Mouse (Mus musculus) midbrain, embryonic 14.5 days (tissue): ENCODE results near the gene Polr3g. TPM values are rescaled to one million over a fixed set of nuclear protein-coding genes. Genes with fewer than 3 reads are reported as not detected.

Experiments
- ATAC-seq: fragments of 200-750 bp; cut with Nextera tagmentation; 2 replicates; pipeline ENCODE4 v1.8.0; 2017; ENCODE audit warnings: moderate number of reproducible peaks, moderate library complexity; ENCODE audit not compliant: low FRiP score, low TSS enrichment
- DNase-seq: peaks from one replicate; pipeline ENCODE4 v3.0.0-alpha.2; 2015
- H3K27ac ChIP-seq: fragments of 300-500 bp; sonication (generic); replicated peaks from 2 replicates; pipeline ENCODE4 v1.5.1; 2014; ENCODE audit warnings: mild to moderate bottlenecking, low read depth, low read length, moderate library complexity
- H3K27me3 ChIP-seq: fragments of 300-500 bp; sonication (generic); 2 replicates; pipeline ENCODE4 v1.6.1; 2014; ENCODE audit warnings: low read length, control low read depth, mixed read lengths; ENCODE audit not compliant: control insufficient read depth, insufficient read depth
- H3K36me3 ChIP-seq: fragments of 300-500 bp; sonication (generic); 2 replicates; pipeline ENCODE4 v1.6.1; 2014; ENCODE audit warnings: low read length, control low read depth; ENCODE audit not compliant: control insufficient read depth, insufficient read depth
- H3K4me1 ChIP-seq: fragments of 300-500 bp; sonication (generic); 2 replicates; pipeline ENCODE4 v1.6.1; 2014; ENCODE audit warnings: mild to moderate bottlenecking, antibody characterized with exemption, low read length, control low read depth; ENCODE audit not compliant: control insufficient read depth, insufficient read depth
- H3K4me2 ChIP-seq: fragments of 300-500 bp; sonication (generic); 2 replicates; pipeline ENCODE4 v1.6.1; 2014; ENCODE audit warnings: mild to moderate bottlenecking, low read length, moderate library complexity
- H3K4me3 ChIP-seq: fragments of 300-500 bp; sonication (generic); replicated peaks from 2 replicates; pipeline ENCODE4 v1.5.1; 2014; ENCODE audit warnings: low read depth, low read length
- H3K9ac ChIP-seq: fragments of 300-500 bp; sonication (generic); replicated peaks from 2 replicates; pipeline ENCODE4 v1.6.1; 2014; ENCODE audit warnings: mild to moderate bottlenecking, low read length, moderate library complexity
- H3K9me3 ChIP-seq: fragments of 300-500 bp; sonication (generic); 2 replicates; pipeline ENCODE4 v1.6.1; 2016; ENCODE audit warnings: low read length, control low read depth, mixed read lengths; ENCODE audit not compliant: control insufficient read depth
- WGBS: fragments of 180-500 bp; shearing (Covaris S2); extraction: QIAGEN DNeasy Blood & Tissue Kit; methylation state at CpG from one replicate; pipeline ENCODE4 v1.1.7; 2014; 5-methylcytosine and 5-hydroxymethylcytosine counted together
- polyA plus RNA-seq: library from polyadenylated mRNA; unstranded; fragments of >200 nt; fragmentation: Nextera tagmentation; extraction: Ambion mirVana; gene quantifications from 2 replicates; pipeline ENCODE4 v1.2.1, GENCODE M21; 2014

Gene Polr3g
- 1.9 and 3.3 TPM in 2 replicates for polyA plus RNA-seq

GRCm38 (mm10) chr13:81710775-81711545 is at the start of gene Polr3g, which contains the start of gene Mblac2:
Gene Polr3g (minus strand): TSS chr13:81711013.
Gene Mblac2 (plus strand): TSS chr13:81711341.
- Histone ChIP-seq H3K27ac (peak within 1 kb of the TSS; percentile 88), H3K4me1 (peaks cover 7% of the 10 kb centered on the region; the same call in 1 of the 2 replicates), H3K9ac (peak within 1 kb of the TSS; percentile 74), H3K36me3 (no peaks in the 10 kb centered on the region), H3K4me3 (peak within 1 kb of the TSS; percentile 86), H3K9me3 (no peaks in the 10 kb centered on the region), H3K27me3 (no peaks in the 10 kb centered on the region), H3K4me2 (peak within 1 kb of the TSS; percentile 92)
- DNase-seq: peak; percentile 98
- peak; percentile 97 for ATAC-seq
- WGBS: under 1% methylated on average over 61 of the region's 61 CpGs

GRCm38 (mm10) chr13:81760379-81760778 is 49.6 kb upstream of the Polr3g start:
- Histone ChIP-seq H3K36me3 (no peaks in the 10 kb centered on the region), H3K9ac (no peak overlapping the region)

GRCm38 (mm10) chr13:81757058-81757660 is 46.3 kb upstream of the Polr3g start:
- WGBS: 91% methylated on average over 5 of the region's 5 CpGs
- Histone ChIP-seq H3K4me3 (no peak overlapping the region), H3K4me2 (no peak overlapping the region), H3K27me3 (no peaks in the 10 kb centered on the region), H3K27ac (no peak overlapping the region), H3K36me3 (no peaks in the 10 kb centered on the region), H3K9me3 (no peaks in the 10 kb centered on the region), H3K9ac (no peak overlapping the region), H3K4me1 (no peaks in the 10 kb centered on the region)
- no peak for DNase-seq
- ATAC-seq: no peak

More at GRCm38 (mm10) chr13:81760379-81760778, 49.6 kb upstream of the Polr3g start:
- WGBS: 31% methylated on average over 3 of the region's 3 CpGs
- ATAC-seq: no peak
- DNase-seq: peak; percentile 80
- Histone ChIP-seq H3K4me3 (no peak overlapping the region), H3K9me3 (no peaks in the 10 kb centered on the region), H3K27me3 (no peaks in the 10 kb centered on the region), H3K27ac (no peak overlapping the region), H3K4me1 (no peaks in the 10 kb centered on the region), H3K4me2 (no peak overlapping the region)

- no peaks in the 10 kb centered on the region for H3K9me3 ChIP-seq
- no peak overlapping the region for H3K4me2 ChIP-seq
- no peak overlapping the region for H3K9ac ChIP-seq
- no peaks in the 10 kb centered on the region for H3K36me3 ChIP-seq
- H3K27me3 ChIP-seq: no peaks in the 10 kb centered on the region
- no peak for ATAC-seq
- H3K4me3 ChIP-seq: no peak overlapping the region
- no peak for DNase-seq
- 100% methylated on average over 1 of the region's 1 CpGs for WGBS
- no peaks in the 10 kb centered on the region for H3K4me1 ChIP-seq
- H3K27ac ChIP-seq: no peak overlapping the region
These were observed 44.5 kb upstream of the Polr3g start for GRCm38 (mm10) chr13:81755324-81755723.

- Histone ChIP-seq H3K9me3 (no peaks in the 10 kb centered on the region), H3K9ac (no peak overlapping the region), H3K4me2 (no peak overlapping the region), H3K36me3 (no peaks in the 10 kb centered on the region), H3K27me3 (no peaks in the 10 kb centered on the region), H3K4me3 (no peak overlapping the region), H3K27ac (no peak overlapping the region), H3K4me1 (no peaks in the 10 kb centered on the region)
- ATAC-seq (no peak), DNase-seq (no peak)
These were observed 44.1 kb upstream of the Polr3g start for GRCm38 (mm10) chr13:81754878-81755277.

GRCm38 (mm10) chr13:81744092-81744396 is 33.2 kb upstream of the Polr3g start:
- no peak overlapping the region for H3K9ac ChIP-seq
- no peak overlapping the region for H3K4me3 ChIP-seq
- no peak overlapping the region for H3K4me2 ChIP-seq
- H3K27ac ChIP-seq: no peak overlapping the region
- DNase-seq (no peak), ATAC-seq (no peak)
- no peaks in the 10 kb centered on the region for H3K4me1 ChIP-seq
- no peaks in the 10 kb centered on the region for H3K27me3 ChIP-seq
- peaks cover 4% of the 10 kb centered on the region; the same call in 1 of the 2 replicates for H3K9me3 ChIP-seq
- WGBS: 28% methylated on average over 2 of the region's 2 CpGs
- no peaks in the 10 kb centered on the region for H3K36me3 ChIP-seq

GRCm38 (mm10) chr13:81743391-81744091 is 32.7 kb upstream of the Polr3g start:
- H3K36me3 ChIP-seq: no peaks in the 10 kb centered on the region
- H3K27ac ChIP-seq: no peak overlapping the region
- DNase-seq (no peak), ATAC-seq (0 out of 2 replicates have a peak, but pooled peaks have one; percentile 20)
- H3K4me2 ChIP-seq: no peak overlapping the region
- no peaks in the 10 kb centered on the region for H3K27me3 ChIP-seq
- H3K4me1 ChIP-seq: no peaks in the 10 kb centered on the region
- 51% methylated on average over 10 of the region's 10 CpGs for WGBS
- H3K9me3 ChIP-seq: peaks cover 4% of the 10 kb centered on the region; the same call in 1 of the 2 replicates
- H3K9ac ChIP-seq: no peak overlapping the region
- no peak overlapping the region for H3K4me3 ChIP-seq

GRCm38 (mm10) chr13:81740898-81741297 is 30.1 kb upstream of the Polr3g start:
- ATAC-seq (no peak), DNase-seq (no peak)
- Histone ChIP-seq H3K27me3 (no peaks in the 10 kb centered on the region), H3K27ac (no peak overlapping the region), H3K4me2 (no peak overlapping the region), H3K9me3 (peaks cover under 1% of the 10 kb centered on the region; the same call in 1 of the 2 replicates), H3K36me3 (no peaks in the 10 kb centered on the region), H3K4me1 (no peaks in the 10 kb centered on the region), H3K4me3 (no peak overlapping the region), H3K9ac (no peak overlapping the region)
- 62% methylated on average over 3 of the region's 3 CpGs for WGBS
